Mouse (Mus musculus): ENCODE measurements around the gene Olfr1025-ps1.

The Olfr1025-ps1 gene

DNA sequence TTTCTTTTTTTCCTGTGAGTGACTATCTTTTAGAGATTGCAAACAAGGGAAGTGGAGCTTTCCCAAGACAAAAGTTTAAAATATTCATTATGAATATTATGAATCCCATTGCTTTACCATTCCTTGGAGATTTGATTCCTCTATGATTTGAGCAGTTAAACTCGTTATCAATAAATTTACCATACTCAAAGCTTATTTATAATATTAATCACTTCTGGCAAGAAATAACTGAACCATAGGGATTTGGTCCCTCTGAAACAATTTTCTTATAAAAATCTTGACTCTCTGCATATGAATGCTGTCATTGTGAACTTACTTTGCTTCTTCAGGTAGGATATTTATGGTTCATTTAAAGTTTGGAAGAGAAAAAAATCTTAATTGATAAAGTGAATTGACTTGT lies at the start of gene Olfr1025-ps1:
Olfr1025-ps1 (plus strand) TSS at position 301 of the 400 bp plus-strand sequence.
- CTCF ChIA-PET: no interaction called here

DNA sequence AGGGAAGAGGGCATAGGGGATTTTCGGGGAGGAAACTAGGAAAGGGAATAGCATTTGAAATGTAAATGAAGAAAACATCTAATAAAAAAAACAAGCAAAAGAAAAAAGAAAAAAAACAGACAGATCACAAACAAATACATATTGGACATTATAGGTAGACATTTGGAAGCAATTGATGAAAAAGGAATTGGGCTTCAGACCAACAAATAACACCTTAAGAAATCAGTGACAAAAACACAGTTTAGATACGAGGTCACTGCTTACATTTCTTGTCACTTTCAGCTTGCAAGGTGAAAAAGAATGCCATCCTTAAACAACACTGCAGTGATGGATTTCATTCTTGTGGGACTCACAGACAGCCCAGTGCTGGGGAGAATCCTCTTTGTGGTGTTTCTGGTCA lies 46.7 kb upstream of the Olfr1025-ps1 start, which contains the start of gene Olfr1022:
Olfr1022 (plus strand) TSS at position 301 of the 400 bp plus-strand sequence.
- CTCF ChIA-PET: no interaction called here

DNA sequence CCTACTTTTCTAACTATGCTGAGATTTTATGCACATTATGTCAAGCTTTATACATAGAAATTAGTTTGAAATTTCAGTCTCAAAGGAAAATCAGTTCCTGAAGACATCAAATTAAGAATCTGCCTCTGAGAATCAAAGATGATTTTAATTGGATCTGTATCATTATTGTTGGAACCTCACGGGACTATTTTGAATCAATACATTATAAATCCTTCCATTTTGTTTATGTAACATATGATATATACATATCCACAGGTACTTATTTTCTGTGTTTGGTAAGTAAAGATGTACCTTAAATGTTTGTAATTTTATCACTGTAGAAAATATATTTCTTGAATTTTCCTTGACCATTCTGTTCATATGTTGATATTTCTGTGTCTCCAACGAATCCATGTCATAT lies 29.7 kb upstream of the Olfr1025-ps1 start, which contains the start of gene Olfr1023:
Olfr1023 (plus strand) TSS at position 301 of the 400 bp plus-strand sequence.
- CTCF ChIA-PET: no interaction called here

DNA sequence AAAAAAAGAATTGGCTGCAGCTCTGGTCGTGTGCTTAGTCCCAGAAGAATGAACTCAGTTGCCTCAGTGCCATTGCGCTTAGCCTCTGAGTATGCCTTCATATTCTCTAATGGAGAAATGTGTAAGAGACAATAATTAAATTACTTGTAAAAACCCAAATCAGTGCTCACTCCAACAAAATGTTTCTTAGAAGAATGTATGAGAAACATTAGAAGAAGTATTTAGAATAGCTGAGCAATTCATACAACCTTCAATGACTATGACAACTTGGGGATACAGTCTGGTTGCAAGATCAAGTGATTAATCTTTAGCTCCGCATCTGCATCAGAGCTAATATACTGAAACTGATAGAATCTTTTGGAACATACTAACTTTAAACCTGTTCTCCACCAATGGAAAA lies 10.0 kb upstream of the Olfr1025-ps1 start, which contains the start of gene Olfr1024:
Olfr1024 (minus strand) TSS at position 101 of the 400 bp plus-strand sequence.
- CTCF ChIA-PET: no interaction called here

DNA sequence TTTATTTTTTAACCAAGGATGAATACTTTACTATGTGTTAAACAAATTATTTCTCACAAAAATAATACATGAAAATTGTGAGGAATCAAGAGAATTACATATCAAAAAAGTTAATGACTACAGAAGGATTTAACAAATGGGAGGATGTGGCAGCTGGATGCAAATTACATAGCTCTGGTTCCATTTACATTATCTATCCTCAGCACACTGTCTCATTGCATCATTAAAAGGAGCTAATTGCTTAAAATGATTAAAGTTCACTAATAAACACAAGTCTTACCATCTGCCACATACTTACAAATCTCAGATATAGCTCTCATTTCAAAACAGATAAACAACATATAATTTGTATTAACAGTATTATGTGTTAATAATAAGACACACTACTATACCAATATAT lies 1.8 kb upstream of the Olfr1025-ps1 start:
- CTCF ChIA-PET: no interaction called here

DNA sequence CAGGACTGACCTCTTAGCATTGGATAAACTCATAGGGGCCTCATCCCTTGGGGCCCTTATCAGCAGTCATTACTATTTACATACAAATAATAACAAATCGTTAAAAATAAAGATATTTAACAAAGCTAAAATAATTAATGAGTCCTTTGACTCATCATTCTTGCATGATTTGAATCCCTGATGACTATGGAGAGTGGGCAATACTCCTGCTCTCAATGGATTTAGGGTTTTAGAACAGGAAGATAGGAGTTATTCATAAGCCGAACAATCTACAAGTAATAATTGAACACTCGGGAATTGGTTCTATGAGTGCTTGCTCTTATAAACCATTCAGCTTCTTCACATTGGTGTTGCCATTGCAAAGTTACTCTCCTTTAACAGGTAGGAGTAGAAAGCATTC lies 6.3 kb downstream of the Olfr1025-ps1 start, which contains the start of gene Olfr1026:
Olfr1026 (plus strand) TSS at position 301 of the 400 bp plus-strand sequence.
- CTCF ChIA-PET: no interaction called here

DNA sequence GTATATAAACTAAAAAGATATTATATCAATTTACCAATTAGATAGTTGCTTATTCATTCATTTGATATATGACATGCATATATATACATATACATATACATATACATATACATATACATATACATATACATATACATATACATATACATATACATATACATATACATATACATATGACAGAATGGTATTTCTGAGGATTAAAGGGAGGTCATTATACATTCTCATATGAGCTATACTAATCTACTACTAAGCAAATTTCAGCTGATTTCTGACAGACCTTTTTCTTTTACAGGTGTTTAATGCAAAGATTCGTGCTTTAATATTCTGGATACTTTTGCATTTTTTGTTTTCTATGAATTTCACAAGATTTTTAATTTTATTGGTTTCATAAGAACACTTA lies 35.1 kb downstream of the Olfr1025-ps1 start, which contains the start of gene Olfr1028:
Olfr1028 (plus strand) TSS at position 301 of the 400 bp plus-strand sequence.
- CTCF ChIA-PET: no interaction called here

All from spleen, embryonic (tissue).